Mouse (Mus musculus) intestine, postnatal 0 days (tissue): ENCODE measurements around the gene Pir. TPM values are rescaled to one million over a fixed set of nuclear protein-coding genes. Genes with fewer than 3 reads are reported as not detected.
A peak's percentile ranks its signal among the peaks of the same experiment; 100 is the strongest.

Source experiments
- ATAC-seq: fragments of 200-750 bp; cut with Nextera tagmentation; 2 replicates; pipeline ENCODE4 v1.8.0; 2017; ENCODE audit warnings: mild to moderate bottlenecking, moderate TSS enrichment, moderate library complexity
- H3K27ac ChIP-seq: fragments of 300-500 bp; sonication (generic); 2 replicates; pipeline ENCODE4 v1.5.1; 2014; ENCODE audit warnings: mild to moderate bottlenecking, low read depth, low read length, moderate library complexity
- H3K27me3 ChIP-seq: fragments of 300-500 bp; sonication (generic); replicated peaks from 2 replicates; pipeline ENCODE4 v1.6.1; 2014; ENCODE audit warnings: low read length, mixed read lengths; ENCODE audit not compliant: control insufficient read depth, insufficient read depth
- H3K36me3 ChIP-seq: fragments of 300-500 bp; sonication (generic); 2 replicates; pipeline ENCODE4 v1.6.1; 2014; ENCODE audit warnings: mild to moderate bottlenecking, moderate library complexity; ENCODE audit not compliant: control insufficient read depth, insufficient read depth
- H3K4me1 ChIP-seq: fragments of 300-500 bp; sonication (generic); replicated peaks from 2 replicates; pipeline ENCODE4 v1.6.1; 2014; ENCODE audit warnings: antibody characterized with exemption, low read length, mixed read lengths; ENCODE audit not compliant: control insufficient read depth, insufficient read depth
- H3K4me2 ChIP-seq: fragments of 300-500 bp; sonication (generic); replicated peaks from 2 replicates; pipeline ENCODE4 v1.6.1; 2014; ENCODE audit warnings: low read depth, mild to moderate bottlenecking, moderate library complexity
- H3K4me3 ChIP-seq: fragments of 300-500 bp; sonication (generic); 2 replicates; pipeline ENCODE4 v1.5.1; 2014; ENCODE audit warnings: low read depth, low read length
- H3K9ac ChIP-seq: fragments of 300-500 bp; sonication (generic); 2 replicates; pipeline ENCODE4 v1.6.1; 2014; ENCODE audit warnings: mild to moderate bottlenecking, low read depth, low read length
- H3K9me3 ChIP-seq: fragments of 300-500 bp; sonication (generic); 2 replicates; pipeline ENCODE4 v1.6.1; 2016; ENCODE audit warnings: mixed run types; ENCODE audit not compliant: control insufficient read depth
- CTCF ChIP-seq: sonication (generic); IDR thresholded peaks from 2 replicates; pipeline ENCODE4 v1.5.1; 2016; ENCODE audit warnings: low read depth, mild to moderate bottlenecking, control low read depth, antibody characterized with exemption, moderate library complexity
- WGBS: fragments of 180-500 bp; shearing (Covaris S2); extraction: QIAGEN DNeasy Blood & Tissue Kit; methylation state at CpG from one replicate; pipeline ENCODE4 v1.1.7; 2014; 5-methylcytosine and 5-hydroxymethylcytosine counted together
- polyA plus RNA-seq: library from polyadenylated mRNA; unstranded; fragments of >200 nt; fragmentation: Nextera tagmentation; extraction: Ambion mirVana; gene quantifications from 2 replicates; pipeline ENCODE4 v1.2.1, GENCODE M21; 2015

Gene Pir
- polyA plus RNA-seq: 5.7 and 6.1 TPM in 2 replicates

DNA sequence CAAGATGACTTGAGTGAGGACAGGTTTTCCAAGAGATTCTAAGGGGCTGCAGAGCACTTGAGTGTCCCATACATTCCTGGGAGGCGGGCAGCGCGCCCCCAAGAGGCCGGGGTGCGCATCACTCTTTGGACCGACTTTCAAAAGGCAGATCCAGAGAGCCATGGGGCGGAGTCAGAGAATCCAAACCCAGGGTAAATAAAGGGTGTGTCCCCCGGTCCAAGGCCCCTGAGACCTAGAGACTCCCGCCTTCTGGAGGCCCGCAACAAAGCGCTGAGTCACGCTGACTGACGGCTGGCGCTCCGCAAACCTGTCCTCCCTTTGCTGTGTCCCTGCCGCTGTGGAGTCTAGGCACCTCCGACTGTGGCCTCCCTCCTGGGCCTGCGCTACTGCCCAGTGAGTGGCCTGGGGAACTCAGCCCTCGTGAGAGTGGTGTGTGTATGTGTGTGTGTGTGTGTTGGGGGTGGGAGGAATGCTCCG is at the start of gene Pir:
TSS of gene Pir (plus strand) at position 87 of the 477 bp plus-strand sequence.
- peak within 1 kb of the TSS; percentile 28 for H3K4me3 ChIP-seq
- no peaks in the 10 kb centered on the region for H3K9me3 ChIP-seq
- H3K36me3 ChIP-seq: no peaks in the 10 kb centered on the region
- WGBS: 18% methylated on average over 20 of the region's 20 CpGs
- peak within 1 kb of the TSS; percentile 67 for H3K4me2 ChIP-seq
- no peak within 1 kb of the TSS for H3K27ac ChIP-seq
- H3K27me3 ChIP-seq: no peaks in the 10 kb centered on the region
- peak; percentile 95 for ATAC-seq
- no peaks in the 10 kb centered on the region for H3K4me1 ChIP-seq
- no peak within 1 kb of the TSS for H3K9ac ChIP-seq
- TF ChIP-seq CTCF: peak; percentile 64

DNA sequence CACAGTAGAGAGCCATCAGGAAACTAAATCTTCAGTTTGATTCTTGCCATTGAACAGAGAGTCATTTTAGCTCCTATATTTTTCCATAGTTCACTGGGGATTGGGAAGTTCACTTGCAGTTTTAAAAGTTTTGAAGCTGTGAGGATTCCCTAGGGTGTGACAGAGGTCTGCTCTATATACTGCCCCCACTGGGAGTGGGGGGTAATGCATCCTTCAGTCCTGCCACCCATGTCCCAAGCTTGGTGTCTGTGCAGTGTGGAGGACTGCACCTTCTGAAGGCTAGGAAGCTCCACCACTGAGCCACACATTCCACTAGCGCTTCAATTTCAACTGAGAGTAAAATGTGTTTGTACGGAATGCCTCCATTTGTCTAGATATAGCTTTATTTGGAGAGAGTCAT is 47.2 kb upstream of the Pir start:
- Histone ChIP-seq H3K4me1 (no peaks in the 10 kb centered on the region), H3K9ac (no peak overlapping the region), H3K36me3 (no peaks in the 10 kb centered on the region), H3K27me3 (no peaks in the 10 kb centered on the region), H3K9me3 (no peaks in the 10 kb centered on the region), H3K27ac (no peak overlapping the region), H3K4me3 (no peak overlapping the region), H3K4me2 (no peak overlapping the region)
- peak; percentile 53 for TF ChIP-seq CTCF
- no peak for ATAC-seq
- WGBS: 65% methylated on average over 2 of the region's 2 CpGs

DNA sequence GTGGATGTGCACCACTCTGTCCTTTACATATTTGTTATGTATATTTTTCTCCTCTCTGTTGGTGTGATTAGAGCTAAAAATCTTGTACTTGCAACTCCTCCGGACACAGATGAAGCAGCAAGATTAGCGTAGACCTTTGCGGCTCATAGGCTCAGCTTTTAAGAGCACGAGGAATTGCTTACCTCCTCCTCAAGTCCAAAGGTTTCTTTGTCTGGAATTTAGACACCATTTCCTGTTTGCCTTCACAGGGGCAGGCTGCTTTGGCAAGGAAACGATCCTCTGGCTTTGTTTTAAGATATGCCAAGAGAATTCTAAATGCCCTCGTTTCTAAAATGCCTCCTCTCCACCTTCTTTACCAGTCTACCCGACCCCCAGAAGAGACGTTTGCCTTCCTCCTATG is 35.8 kb upstream of the Pir start:
- H3K4me2 ChIP-seq: no peak overlapping the region
- H3K36me3 ChIP-seq: no peaks in the 10 kb centered on the region
- no peak overlapping the region for H3K4me3 ChIP-seq
- WGBS: 35% methylated on average over 8 of the region's 8 CpGs
- H3K4me1 ChIP-seq: no peaks in the 10 kb centered on the region
- TF ChIP-seq CTCF: no peak
- peak; percentile 69 for ATAC-seq
- no peaks in the 10 kb centered on the region for H3K9me3 ChIP-seq
- H3K9ac ChIP-seq: no peak overlapping the region
- no peak overlapping the region for H3K27ac ChIP-seq
- H3K27me3 ChIP-seq: no peaks in the 10 kb centered on the region

DNA sequence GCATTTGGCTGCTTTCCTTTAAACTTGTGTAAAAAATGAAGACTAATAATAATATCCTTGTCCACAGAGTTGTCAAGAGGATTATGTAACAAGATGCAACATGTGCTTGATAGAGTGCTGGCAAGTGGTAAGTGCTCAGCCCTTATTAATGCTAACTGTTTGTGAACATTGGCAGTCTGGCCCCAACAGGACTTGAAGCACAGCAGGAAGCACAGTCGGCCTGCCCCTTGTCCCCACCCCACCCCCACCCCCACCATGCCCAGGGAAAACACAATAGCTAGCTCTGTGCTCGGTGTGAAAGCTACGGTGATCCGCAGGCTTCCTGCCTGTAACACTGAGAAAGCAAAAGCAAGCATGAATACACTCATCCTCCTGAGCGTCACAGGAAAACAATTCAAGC is 23.5 kb upstream of the Pir start:
- 32% methylated on average over 5 of the region's 5 CpGs for WGBS
- Histone ChIP-seq H3K9ac (no peak overlapping the region), H3K4me3 (no peak overlapping the region), H3K9me3 (no peaks in the 10 kb centered on the region), H3K27me3 (no peaks in the 10 kb centered on the region), H3K4me1 (no peaks in the 10 kb centered on the region), H3K4me2 (no peak overlapping the region), H3K36me3 (no peaks in the 10 kb centered on the region), H3K27ac (no peak overlapping the region)
- TF ChIP-seq CTCF: no peak
- ATAC-seq: 0 out of 2 replicates have a peak, but pooled peaks have one; percentile 57

DNA sequence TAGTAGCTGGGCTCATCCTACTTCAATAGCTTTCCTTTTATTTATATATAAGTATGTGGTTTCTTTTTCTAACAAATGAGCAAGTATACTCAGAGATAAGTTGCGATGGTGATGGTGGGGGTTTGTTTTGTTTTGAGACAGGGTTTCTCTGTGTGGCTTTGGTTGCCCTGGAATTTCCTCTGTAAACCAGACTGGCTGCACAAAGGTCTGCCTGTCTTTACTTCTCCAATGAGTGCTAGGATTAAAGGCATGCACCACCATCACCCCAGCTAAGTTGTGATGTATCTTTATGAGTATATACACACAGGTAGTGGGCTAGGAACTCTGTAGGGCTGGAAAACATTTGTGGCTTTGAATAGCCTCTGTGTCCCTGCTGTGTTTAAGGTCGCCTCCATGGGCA is 22.4 kb upstream of the Pir start:
- no peaks in the 10 kb centered on the region for H3K36me3 ChIP-seq
- no peak overlapping the region for H3K4me3 ChIP-seq
- no peaks in the 10 kb centered on the region for H3K9me3 ChIP-seq
- 0 out of 2 replicates have a peak, but pooled peaks cover 3% of the 10 kb centered on the region for H3K27me3 ChIP-seq
- no peak overlapping the region for H3K9ac ChIP-seq
- no peak overlapping the region for H3K27ac ChIP-seq
- no peak overlapping the region for H3K4me2 ChIP-seq
- H3K4me1 ChIP-seq: no peaks in the 10 kb centered on the region
- 65% methylated on average over 2 of the region's 2 CpGs for WGBS
- no peak for TF ChIP-seq CTCF
- ATAC-seq: no peak

DNA sequence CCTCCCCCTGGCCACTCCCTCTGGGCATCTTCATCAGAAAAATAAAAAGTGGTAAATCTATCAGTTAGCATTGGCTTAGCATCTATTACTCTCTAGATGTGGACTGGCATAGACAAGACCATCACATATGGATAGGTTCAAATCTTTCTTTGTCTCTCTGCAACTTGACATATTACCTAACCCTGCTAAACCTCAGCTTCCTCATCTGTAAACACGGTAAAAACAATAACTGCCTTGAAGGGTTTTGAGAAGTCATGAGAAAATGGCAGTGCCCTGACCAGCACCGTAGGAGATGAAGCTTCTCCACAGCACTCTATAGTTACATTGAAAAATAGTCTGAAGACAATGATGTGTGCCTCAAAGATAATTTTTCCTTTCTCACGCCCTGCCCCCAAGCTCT is 12.6 kb upstream of the Pir start:
- TF ChIP-seq CTCF: no peak

DNA sequence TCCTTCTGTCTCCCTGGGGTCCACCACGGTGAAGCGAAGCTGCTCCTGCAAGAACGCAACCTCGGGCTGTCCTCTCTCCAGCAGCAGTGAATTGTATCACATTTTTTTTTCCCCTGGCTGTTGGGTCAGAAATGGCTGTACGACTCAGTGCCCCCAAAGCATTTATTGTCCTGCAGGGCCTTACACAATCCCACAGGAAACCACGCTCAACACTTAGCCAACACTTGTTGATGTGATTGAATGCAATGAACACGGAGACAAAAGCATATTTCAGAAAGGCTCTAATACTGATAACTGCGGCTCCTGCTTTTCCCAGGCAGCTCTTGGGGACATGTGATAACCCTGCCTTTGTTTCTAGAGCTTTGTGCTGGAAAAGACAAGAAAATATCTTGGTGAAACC is 11.1 kb upstream of the Pir start, which contains the start of gene Bmx:
TSS of gene Bmx (minus strand) at position 137 of the 400 bp plus-strand sequence.
- 77% methylated on average over 8 of the region's 8 CpGs for WGBS
- no peaks in the 10 kb centered on the region for H3K36me3 ChIP-seq
- H3K9ac ChIP-seq: no peak within 1 kb of the TSS
- H3K4me2 ChIP-seq: no peak within 1 kb of the TSS
- no peak within 1 kb of the TSS for H3K27ac ChIP-seq
- no peak for ATAC-seq
- no peak for TF ChIP-seq CTCF
- no peaks in the 10 kb centered on the region for H3K4me1 ChIP-seq
- H3K27me3 ChIP-seq: no peaks in the 10 kb centered on the region
- H3K9me3 ChIP-seq: no peaks in the 10 kb centered on the region
- no peak within 1 kb of the TSS for H3K4me3 ChIP-seq

More for the DNA sequence above, 12.6 kb upstream of the Pir start:
- H3K9ac ChIP-seq: no peak overlapping the region
- H3K9me3 ChIP-seq: no peaks in the 10 kb centered on the region
- H3K4me3 ChIP-seq: no peak overlapping the region
- no peak for ATAC-seq
- H3K4me1 ChIP-seq: no peaks in the 10 kb centered on the region
- no peak overlapping the region for H3K27ac ChIP-seq
- no peaks in the 10 kb centered on the region for H3K27me3 ChIP-seq
- no peaks in the 10 kb centered on the region for H3K36me3 ChIP-seq
- H3K4me2 ChIP-seq: no peak overlapping the region
- 84% methylated on average over 3 of the region's 3 CpGs for WGBS
